In genomic region chr2:131551701-131552620, GRCm38 (mm10) we compare ENCODE assay signal across 21 mouse cellular contexts. TPM values are rescaled to one million over a fixed set of nuclear protein-coding genes. Genes with fewer than 3 reads are reported as not detected.
A peak's percentile ranks its signal among the peaks of the same experiment; 100 is the strongest.
DNase-seq lines count a peak whose midpoint lies in the region; ATAC-seq lines count a peak whose summit lies in the region.
"Had no signal": no experiment of that assay in that cellular context is flagged by ENCODE, and none has a peak within 500 bp of the region (broad histone marks: within the 10 kb centered on the region; RNA-seq: fewer than 3 reads in every experiment).

No protein-coding gene starts in this region.

- DNase-seq in adrenal gland, adult (ENCODE audit: inconsistent age in 2 of 2, low spot score in 1 of 2): peak; percentile 52 to 81
- no peak for DNase-seq in adrenal gland, postnatal 4 days (ENCODE audit: low spot score in 2 of 2)
- peak; percentile 61 for DNase-seq in heart, embryonic 10.5 days (ENCODE audit: low spot score)
- no peak for DNase-seq in heart, adult 9 months (ENCODE audit: low spot score in 2 of 2)
- DNase-seq in adrenal gland, adult 8-10 months: peak; percentile 54
- DNase-seq in left cerebral cortex, postnatal 36 days (ENCODE audit: low spot score in 2 of 2): no peak
- DNase-seq: cerebellum, adult 18-20 months; kidney, adult 2 months; layer of hippocampus, adult 9-11 months; lung, adult 18-20 months; right cerebral cortex, postnatal 4 days; thymus, postnatal 25 days had no signal

- H3K36me3 ChIP-seq in heart, embryonic 10.5 days: no peaks in the 10 kb centered on the region
- H3K36me3 ChIP-seq: embryonic facial prominence, embryonic 15.5 days; heart, embryonic 12.5 days; hindbrain, embryonic 12.5 days; stomach, embryonic 15.5 days had no signal

- 61% methylated on average over 7 of the region's 7 CpGs for WGBS in heart, embryonic 10.5 days

- peak; percentile 45 for ATAC-seq in common myeloid progenitor, adult 5-6 weeks (replicated peaks; ENCODE audit: low read depth, poor library complexity, severe bottlenecking)
- no peak for ATAC-seq in CD4-positive, CD25-positive, alpha-beta regulatory T cell, adult 4 months
- ATAC-seq: forebrain, embryonic 16.5 days had no signal

- H3K9me3 ChIP-seq in heart, embryonic 10.5 days: no peaks in the 10 kb centered on the region
- H3K9me3 ChIP-seq: embryonic facial prominence, embryonic 15.5 days; heart, embryonic 12.5 days; hindbrain, embryonic 12.5 days; stomach, embryonic 15.5 days had no signal

- H3K4me3 ChIP-seq in heart, embryonic 10.5 days: no peak overlapping the region
- H3K4me3 ChIP-seq: embryonic facial prominence, embryonic 15.5 days; heart, embryonic 12.5 days; hindbrain, embryonic 12.5 days; stomach, embryonic 15.5 days had no signal

- H3K27me3 ChIP-seq in heart, embryonic 10.5 days (ENCODE audit: insufficient read depth, poor library complexity, severe bottlenecking): peaks cover 98% of the 10 kb centered on the region

- intact Hi-C loops in left cerebral cortex, postnatal 36 days (cut with DNase I): no loop called here

- H3K4me1 ChIP-seq in heart, embryonic 10.5 days: peaks cover 3% of the 10 kb centered on the region
- H3K4me1 ChIP-seq: heart, embryonic 12.5 days; stomach, embryonic 15.5 days had no signal

- H3K27ac ChIP-seq in heart, embryonic 10.5 days: no peak overlapping the region
- H3K27ac ChIP-seq: embryonic facial prominence, embryonic 15.5 days; hindbrain, embryonic 12.5 days; kidney, postnatal 0 days; stomach, embryonic 15.5 days had no signal

RNA-seq across cellular contexts. Expression of gene Adra1d, which starts 10.1 kb away (rescaled TPM):
- 10 to 100 TPM; 14.3 to 17.1 TPM for total RNA-seq in adrenal gland, postnatal 4 days (2021)
- polyA plus RNA-seq in heart, embryonic 10.5 days (2016; fragmentation: Nextera tagmentation; extraction: Ambion mirVana): 0.21 and 0.59 TPM in 2 replicates
- total RNA-seq in adrenal gland, adult 8-10 months (2022): 10 to 100 TPM; 23.6 to 36.8 (median 35.1) TPM
- not detected in 2 replicates for total RNA-seq in common myeloid progenitor, adult 5-6 weeks (2017)
- not detected for polyA plus RNA-seq in CD4-positive, CD25-positive, alpha-beta regulatory T cell, adult 4 months (2017; shearing (Covaris generic))
- total RNA-seq in left cerebral cortex, postnatal 36 days (2021): 10 to 100 TPM; 54.2 to 63.3 TPM
- polyA plus RNA-seq: limb, embryonic 11.5 days had no signal

Comparison
In these comparisons a context has a peak if more than half of its experiments do, and no peak if none do; other contexts are left out.
1. DNase-seq: peak in adrenal gland, adult (2 of 2), heart, embryonic 10.5 days (single experiment) and adrenal gland, adult 8-10 months (single experiment); none in adrenal gland, postnatal 4 days (0 of 2), heart, adult 9 months (0 of 2) and left cerebral cortex, postnatal 36 days (0 of 2).
2. RNA of gene Adra1d, which starts 10.1 kb away (total RNA-seq): 54.2 to 63.3 TPM in left cerebral cortex, postnatal 36 days, 23.6 to 36.8 TPM in adrenal gland, adult 8-10 months and 14.3 to 17.1 TPM in adrenal gland, postnatal 4 days; not detected in common myeloid progenitor, adult 5-6 weeks; every median in the first group is over 10 times any median in the second.